Mouse (Mus musculus): ENCODE measurements around the gene Mllt6.
"Not testable (repeated sequence)": the region's sequence is repeated elsewhere in the genome, so short reads cannot be mapped to it uniquely, and the experiment has no call there.

Gene Mllt6

DNA sequence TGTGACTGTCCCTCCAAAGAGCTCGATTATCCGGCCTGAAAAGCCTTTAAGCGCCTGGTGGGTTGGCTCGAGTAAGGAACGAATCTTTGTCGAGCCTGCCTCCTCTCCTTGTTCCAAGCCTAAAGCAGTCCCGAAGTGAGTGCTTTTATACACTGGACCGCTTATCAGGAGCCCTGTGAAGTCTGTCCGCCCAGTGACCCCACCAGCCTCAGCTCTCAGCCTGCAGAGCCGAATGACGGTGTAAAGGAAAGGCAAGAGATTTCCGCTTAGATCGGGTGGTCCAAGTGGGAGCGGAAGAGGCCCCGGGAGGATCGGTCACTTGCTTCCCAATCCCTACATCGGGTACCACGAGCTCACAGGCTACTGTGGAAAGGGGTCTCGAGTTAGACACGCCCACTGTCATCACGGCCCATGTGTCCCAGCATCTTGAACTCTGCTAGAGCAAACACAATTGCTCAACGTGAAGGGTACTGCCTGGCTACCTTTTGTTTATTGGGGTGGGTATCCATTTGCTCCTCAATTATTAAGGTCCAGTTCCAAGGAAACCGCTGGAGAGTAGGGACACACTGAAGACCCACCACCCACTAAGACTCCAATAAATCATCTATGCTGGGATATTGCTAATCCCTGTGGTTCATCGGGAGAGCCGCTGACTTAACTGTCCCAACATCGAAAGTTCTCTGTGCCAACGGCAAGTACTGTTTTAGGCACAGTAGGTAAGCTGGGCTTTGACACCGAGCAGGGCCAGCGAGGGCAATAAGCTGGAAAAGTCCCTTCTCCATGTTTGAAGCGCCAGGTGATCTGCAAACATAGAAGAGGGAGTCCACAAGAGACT lies 37.7 kb downstream of the Mllt6 start:
- H3K27me3 ChIP-seq (ENCODE audit: control insufficient read depth, insufficient read depth, low read length, poor library complexity, severe bottlenecking): 0 out of 2 replicates have a peak, but pooled peaks cover 2% of the 10 kb centered on the region
- DNase-seq (ENCODE audit: low read depth, low spot score): peak; percentile 18
- peaks cover under 1% of the 10 kb centered on the region; the same call in 1 of the 2 replicates for H3K36me3 ChIP-seq (ENCODE audit: control insufficient read depth, insufficient read depth, low read length, poor library complexity, severe bottlenecking)

DNA sequence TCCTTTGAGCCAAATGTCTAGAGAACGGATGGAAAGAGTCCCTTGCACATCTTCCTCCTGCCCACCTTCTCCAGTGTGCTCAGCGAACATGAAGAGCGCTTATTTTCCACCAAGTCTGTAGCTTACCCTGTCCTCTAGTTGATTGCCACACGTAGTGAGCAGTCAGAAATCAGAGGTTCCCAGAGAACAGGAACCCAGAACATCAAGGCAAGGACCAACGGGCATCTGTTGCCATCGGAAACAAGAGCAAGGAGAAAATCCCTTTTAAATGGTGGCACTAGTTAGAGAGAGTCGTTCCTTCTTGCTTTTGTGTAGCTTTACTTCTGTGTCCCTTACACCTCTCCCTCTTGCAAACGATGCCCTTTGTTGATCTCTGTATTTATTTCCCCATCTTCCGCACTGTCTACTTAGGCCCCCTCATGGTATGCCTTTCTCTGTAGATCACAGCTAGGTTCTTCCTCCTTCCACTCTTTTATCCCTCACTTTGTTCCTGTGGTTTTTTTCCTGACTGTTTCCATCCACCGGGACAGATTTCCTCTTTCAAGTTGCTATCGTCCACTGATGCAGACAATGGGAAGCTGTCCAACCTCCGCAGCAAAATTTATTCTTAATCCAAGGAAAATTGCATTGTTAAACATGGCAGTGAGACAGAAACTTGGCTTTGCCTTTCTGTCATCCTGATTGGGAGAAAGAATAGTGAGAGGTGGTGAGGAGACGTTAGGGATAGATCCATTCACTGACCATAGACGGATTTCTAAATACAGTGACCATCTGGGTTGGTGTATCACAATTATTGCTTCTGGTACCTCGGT lies 38.6 kb downstream of the Mllt6 start:
- DNase-seq (ENCODE audit: low read depth, low spot score): peak; percentile 24
- H3K27me3 ChIP-seq (ENCODE audit: control insufficient read depth, insufficient read depth, low read length, poor library complexity, severe bottlenecking): 0 out of 2 replicates have a peak, but pooled peaks cover 2% of the 10 kb centered on the region

DNA sequence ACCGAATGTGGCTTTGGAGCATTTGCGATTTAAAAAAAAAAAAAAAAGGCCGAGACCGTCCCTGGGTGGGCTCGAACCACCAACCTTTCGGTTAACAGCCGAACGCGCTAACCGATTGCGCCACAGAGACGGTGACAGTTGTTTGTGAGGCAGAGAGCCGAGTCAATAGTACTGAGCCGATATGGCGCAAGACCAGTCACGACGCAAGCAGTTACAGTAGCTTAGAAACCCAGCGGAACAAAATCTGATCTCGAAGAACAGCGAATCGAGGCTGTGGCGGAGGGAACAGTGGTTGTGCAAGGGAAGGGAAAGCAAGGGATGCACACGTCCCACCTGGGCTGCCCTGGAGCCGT lies 39.2 kb downstream of the Mllt6 start:
- peaks cover 3% of the 10 kb centered on the region; the same call in 1 of the 2 replicates for H3K36me3 ChIP-seq (ENCODE audit: control insufficient read depth, insufficient read depth, low read length, poor library complexity, severe bottlenecking)
- peak; percentile 95 for DNase-seq (ENCODE audit: low read depth, low spot score)
- 0 out of 2 replicates have a peak, but pooled peaks cover 2% of the 10 kb centered on the region for H3K27me3 ChIP-seq (ENCODE audit: control insufficient read depth, insufficient read depth, low read length, poor library complexity, severe bottlenecking)

More for the DNA sequence above, 38.6 kb downstream of the Mllt6 start:
- H3K36me3 ChIP-seq (ENCODE audit: control insufficient read depth, insufficient read depth, low read length, poor library complexity, severe bottlenecking): peaks cover 2% of the 10 kb centered on the region; the same call in 1 of the 2 replicates

DNA sequence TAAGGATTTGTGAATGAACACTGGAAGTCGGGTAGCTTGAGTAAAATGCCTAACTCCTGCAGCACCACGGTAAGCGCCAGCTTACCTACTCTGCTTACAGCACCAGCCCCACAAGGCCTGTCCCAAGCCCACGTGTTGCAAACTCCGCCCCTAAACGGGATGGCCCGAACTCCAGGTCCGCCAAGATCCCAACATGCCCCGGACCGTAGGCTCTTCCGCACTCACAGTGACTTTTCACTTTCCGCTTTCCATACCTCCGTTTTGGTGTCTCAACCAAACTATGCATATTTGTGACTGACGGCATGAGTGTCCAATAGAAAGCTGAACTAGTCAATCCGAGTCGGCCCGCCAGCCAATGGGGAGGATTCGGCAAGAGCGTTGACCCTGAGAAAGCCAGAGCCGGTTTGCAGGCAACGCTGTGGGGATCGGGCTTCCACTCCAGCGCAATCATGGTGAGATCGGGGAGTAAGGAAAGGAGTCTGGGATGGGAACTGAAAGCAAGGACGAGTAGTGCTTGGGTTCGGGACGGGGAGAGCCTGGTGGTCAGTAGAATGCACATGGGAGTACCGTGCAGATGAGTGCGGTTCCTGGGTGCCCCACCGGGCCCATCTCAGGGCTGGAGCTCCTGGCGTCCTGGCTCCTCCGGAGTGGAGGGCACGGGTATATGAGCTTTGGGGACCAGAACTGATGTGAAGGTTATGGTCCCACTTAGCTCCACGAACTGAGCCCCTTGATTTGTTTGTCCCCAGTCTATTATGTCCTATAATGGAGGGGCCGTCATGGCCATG lies 40.0 kb downstream of the Mllt6 start, which contains the start of gene Psmb3:
Psmb3 (plus strand) TSS at position 361 of the 788 bp plus-strand sequence.
- peak; percentile 100 for DNase-seq (ENCODE audit: low read depth, low spot score)
- Histone ChIP-seq H3K27me3 (ENCODE audit: control insufficient read depth, insufficient read depth, low read length, poor library complexity, severe bottlenecking) (0 out of 2 replicates have a peak, but pooled peaks cover 2% of the 10 kb centered on the region), H3K36me3 (ENCODE audit: control insufficient read depth, insufficient read depth, low read length, poor library complexity, severe bottlenecking) (peaks cover 5% of the 10 kb centered on the region)

DNA sequence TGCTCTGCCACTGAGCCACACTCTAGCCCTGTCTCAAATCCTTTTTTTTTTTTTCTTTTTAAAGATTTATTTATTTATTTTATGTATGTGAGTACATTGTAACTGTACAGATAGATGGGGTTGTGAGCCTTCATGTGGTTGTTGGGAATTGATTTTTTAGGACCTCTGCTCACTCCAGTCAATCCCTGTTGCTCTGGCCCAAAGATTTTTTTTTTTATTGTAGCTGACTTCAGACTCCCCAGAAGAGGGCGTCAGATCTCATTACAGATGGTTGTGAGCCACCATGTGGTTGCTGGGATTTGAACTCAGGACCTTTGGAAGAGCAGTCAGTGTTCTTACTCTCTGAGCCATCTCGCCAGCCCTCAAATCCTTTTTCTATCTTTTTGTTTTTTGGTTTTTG lies 46.9 kb downstream of the Mllt6 start:
- H3K36me3 ChIP-seq (ENCODE audit: control insufficient read depth, insufficient read depth, low read length, poor library complexity, severe bottlenecking): peaks cover 12% of the 10 kb centered on the region
- not testable (repeated sequence) for DNase-seq (ENCODE audit: low read depth, low spot score); H3K27me3 ChIP-seq (ENCODE audit: control insufficient read depth, insufficient read depth, low read length, poor library complexity, severe bottlenecking)

DNA sequence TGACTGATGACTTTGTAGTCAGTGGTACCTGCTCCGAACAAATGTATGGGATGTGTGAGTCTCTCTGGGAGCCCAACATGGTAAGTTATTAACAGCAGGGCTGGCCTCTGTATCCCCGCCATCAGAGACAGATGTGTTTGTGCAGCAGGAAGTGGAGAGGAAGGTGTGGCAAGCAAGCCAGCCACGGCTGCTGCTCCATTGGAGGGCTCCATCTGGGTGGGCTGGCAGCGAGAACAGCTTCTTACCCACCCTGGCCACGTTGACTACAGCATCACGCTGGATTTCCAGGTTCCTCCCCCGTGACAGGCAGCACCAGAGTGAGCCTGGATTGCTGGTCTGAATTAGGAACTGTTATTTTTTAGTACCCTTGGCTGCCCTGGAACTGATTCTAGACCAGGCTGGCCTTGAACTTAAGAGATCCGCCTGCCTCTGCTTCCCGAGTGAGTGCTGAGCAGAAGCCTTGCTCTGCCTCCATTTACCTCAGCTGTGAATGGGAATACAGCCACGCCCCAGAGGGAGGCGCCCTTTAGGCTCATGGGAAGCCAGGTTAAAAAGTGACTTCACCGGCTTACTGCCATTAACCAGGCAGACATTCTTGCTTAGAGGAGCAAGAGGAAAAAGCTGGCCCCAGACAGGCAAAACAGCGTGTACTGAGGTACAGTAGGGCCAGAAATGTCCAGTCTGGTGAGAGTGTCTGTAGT lies 48.1 kb downstream of the Mllt6 start:
- no peak for DNase-seq (ENCODE audit: low read depth, low spot score)
- Histone ChIP-seq H3K36me3 (ENCODE audit: control insufficient read depth, insufficient read depth, low read length, poor library complexity, severe bottlenecking) (peaks cover 10% of the 10 kb centered on the region), H3K27me3 (ENCODE audit: control insufficient read depth, insufficient read depth, low read length, poor library complexity, severe bottlenecking) (no peaks in the 10 kb centered on the region)

DNA sequence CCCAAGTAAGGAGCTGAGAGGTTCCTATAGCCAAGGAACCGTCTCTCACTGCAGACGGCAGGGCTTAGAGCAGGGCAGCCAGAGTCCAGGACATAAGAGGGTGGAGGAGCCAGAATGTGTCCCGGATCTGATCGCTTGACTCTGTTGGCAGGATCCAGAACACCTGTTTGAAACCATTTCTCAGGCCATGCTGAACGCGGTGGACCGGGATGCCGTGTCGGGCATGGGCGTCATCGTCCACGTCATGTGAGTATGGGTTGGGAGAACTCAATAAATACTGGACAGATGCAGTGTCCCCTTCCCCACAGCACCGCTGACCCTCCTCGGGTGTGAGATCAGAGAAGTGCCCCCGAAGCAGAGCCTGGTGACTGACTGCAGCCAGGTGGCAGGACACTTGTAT lies 49.1 kb downstream of the Mllt6 start:
- Histone ChIP-seq H3K36me3 (ENCODE audit: control insufficient read depth, insufficient read depth, low read length, poor library complexity, severe bottlenecking) (peaks cover 9% of the 10 kb centered on the region), H3K27me3 (ENCODE audit: control insufficient read depth, insufficient read depth, low read length, poor library complexity, severe bottlenecking) (no peaks in the 10 kb centered on the region)
- DNase-seq (ENCODE audit: low read depth, low spot score): no peak

DNA sequence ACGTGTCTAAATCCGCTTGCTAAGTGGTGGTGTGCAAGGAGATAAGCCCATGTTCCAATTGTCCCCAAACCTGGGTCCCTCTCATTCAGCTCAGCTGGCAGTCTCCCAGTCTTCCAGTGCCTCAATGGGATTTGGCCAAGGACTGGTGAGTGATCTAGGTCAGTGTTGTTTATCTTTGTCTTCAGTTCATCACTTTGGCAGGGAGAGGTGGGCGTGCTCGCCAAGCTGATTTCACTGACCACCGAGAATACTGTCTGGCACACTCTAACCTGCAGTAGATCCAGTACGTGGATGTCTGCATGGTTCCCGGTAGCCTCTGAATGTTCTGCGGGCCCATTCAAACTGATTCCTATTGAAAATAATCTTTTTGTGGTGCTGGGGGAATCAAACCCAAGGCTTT lies 50.7 kb downstream of the Mllt6 start:
- peaks cover 5% of the 10 kb centered on the region; the same call in 1 of the 2 replicates for H3K36me3 ChIP-seq (ENCODE audit: control insufficient read depth, insufficient read depth, low read length, poor library complexity, severe bottlenecking)
- no peaks in the 10 kb centered on the region for H3K27me3 ChIP-seq (ENCODE audit: control insufficient read depth, insufficient read depth, low read length, poor library complexity, severe bottlenecking)
- DNase-seq (ENCODE audit: low read depth, low spot score): no peak

DNA sequence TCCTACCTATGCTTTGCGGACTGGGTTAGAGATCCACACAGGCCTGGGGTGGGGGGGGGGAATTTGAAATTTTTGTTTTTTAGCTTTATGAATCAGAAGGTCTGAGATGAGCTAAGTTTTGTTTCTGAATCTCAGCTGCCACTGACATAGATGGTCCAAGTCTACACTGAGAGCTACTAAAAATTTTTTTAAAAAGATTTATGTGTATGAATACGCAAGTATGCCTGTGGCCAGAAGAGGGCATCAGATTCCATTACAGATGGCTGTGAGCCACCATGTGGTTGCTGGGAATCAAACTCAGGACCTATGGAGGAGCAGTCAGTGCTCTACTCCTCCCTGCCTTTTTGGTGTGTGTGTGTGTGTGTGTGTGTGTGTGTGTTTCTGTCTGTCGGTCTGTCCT lies 51.1 kb downstream of the Mllt6 start:
- peaks cover 4% of the 10 kb centered on the region; the same call in 1 of the 2 replicates for H3K36me3 ChIP-seq (ENCODE audit: control insufficient read depth, insufficient read depth, low read length, poor library complexity, severe bottlenecking)
- H3K27me3 ChIP-seq (ENCODE audit: control insufficient read depth, insufficient read depth, low read length, poor library complexity, severe bottlenecking): no peaks in the 10 kb centered on the region
- DNase-seq (ENCODE audit: low read depth, low spot score): no peak

DNA sequence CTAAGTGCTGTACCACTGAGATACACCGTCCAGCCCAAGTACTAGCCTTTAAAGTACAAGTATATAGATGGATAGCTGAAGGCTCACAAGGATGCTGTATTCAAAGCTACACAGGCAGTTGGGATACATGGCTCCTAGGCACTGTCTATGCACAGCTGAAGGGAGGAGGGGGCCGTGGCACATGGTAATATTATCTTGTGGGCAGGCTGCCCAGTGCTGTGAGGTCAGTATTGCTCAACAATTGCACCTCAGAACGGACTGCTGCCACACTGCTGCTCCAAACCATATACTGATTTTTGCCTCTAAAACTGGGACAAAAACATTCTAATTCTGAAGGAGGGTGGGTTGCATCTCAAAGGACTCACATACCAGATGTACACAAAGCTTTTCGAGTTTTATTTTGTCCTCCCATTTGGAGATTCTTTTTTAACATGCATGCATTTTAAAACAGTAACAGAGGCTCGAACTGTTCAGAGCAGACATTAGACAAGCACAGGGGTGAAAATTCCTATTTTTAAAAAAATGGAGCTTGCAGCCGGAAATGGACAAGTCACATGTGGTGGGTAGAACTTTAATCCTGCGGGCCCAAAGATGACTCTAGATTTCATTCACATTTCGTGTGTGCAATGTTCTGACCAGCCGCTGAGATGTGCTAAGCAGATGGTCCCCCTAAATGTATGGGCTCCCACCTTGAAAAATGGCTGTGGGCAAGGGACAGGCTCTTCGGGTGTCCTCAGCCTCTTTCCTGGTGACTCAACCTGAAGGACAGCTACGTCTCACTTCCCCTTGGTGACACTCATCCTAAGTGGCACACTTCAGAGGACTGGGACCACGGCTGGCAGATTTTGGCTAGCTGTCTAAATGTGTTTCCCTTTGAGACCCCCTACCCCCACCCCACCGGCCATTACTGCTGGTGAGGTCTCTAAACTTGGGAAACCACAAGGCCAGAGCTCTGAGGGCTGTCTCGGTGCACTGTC lies 51.9 kb downstream of the Mllt6 start:
- no peaks in the 10 kb centered on the region for H3K27me3 ChIP-seq (ENCODE audit: control insufficient read depth, insufficient read depth, low read length, poor library complexity, severe bottlenecking)
- no peak for DNase-seq (ENCODE audit: low read depth, low spot score)

DNA sequence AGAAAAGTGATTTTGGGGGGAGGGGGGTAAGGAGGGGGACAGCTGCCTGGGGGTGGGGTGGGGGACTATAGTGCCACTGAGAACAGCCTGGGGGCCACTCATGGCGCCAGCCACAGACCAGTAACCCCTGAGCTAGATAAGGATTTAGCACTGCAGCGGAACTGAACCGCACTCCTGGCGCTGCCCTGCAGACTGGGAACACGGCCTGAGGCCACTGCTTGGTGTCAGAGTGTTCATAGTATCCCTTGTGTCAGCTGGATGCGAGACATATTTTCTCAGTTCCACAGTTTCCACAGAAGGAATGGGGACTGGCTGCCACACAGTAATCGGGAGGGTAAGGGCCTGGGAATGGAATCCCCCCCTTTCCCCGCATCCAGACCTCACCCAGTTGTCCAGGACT lies 52.8 kb downstream of the Mllt6 start:
- DNase-seq (ENCODE audit: low read depth, low spot score): no peak
- H3K27me3 ChIP-seq (ENCODE audit: control insufficient read depth, insufficient read depth, low read length, poor library complexity, severe bottlenecking): no peaks in the 10 kb centered on the region

More for the DNA sequence above, 51.9 kb downstream of the Mllt6 start:
- H3K36me3 ChIP-seq (ENCODE audit: control insufficient read depth, insufficient read depth, low read length, poor library complexity, severe bottlenecking): peaks cover 4% of the 10 kb centered on the region; the same call in 1 of the 2 replicates

DNA sequence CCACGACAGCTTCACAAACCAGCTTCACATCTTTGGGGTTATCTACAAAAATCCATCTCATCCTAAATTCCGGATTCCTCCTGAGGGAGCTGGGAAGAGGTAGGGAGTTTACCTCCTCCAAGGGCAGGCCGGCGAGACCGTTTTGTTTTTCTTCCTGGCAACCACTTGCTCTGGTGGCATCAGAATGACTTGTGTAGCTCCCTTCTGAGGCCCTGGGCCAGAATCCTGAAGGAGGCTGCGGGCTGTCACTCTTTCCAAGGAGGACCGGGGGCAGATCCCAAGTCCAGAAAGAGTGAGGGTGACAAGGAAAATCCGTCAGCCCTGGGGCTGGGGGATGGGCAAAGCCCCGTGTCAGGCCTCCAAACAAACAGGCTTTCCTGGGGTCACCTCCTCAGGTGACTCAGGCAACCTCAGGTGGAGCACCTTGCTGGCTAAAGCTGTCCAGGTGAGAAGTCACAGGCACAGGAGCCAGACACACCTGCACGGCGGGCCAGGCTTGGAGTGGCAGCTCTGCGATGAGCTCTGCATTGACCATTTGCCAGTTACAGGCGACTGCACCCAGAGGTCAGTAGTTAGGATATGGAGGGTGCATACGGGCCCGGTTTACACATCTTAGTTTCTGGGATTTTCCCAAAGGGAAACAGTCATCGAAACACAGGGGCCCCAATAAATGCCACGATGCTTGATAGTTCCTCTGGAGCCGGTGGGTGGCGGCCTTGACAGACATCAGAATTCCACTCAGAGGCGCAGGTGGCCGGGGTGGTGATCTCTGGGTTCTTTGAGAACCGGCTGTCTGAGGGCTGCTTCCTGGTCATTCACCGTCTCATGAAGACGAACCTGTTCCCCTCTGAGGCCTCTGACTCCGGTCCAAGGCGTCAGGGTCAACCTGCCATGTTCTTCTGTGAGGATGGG lies 54.4 kb downstream of the Mllt6 start:
- DNase-seq (ENCODE audit: low read depth, low spot score): no peak
- H3K27me3 ChIP-seq (ENCODE audit: control insufficient read depth, insufficient read depth, low read length, poor library complexity, severe bottlenecking): no peaks in the 10 kb centered on the region

More for the DNA sequence above, 52.8 kb downstream of the Mllt6 start:
- H3K36me3 ChIP-seq (ENCODE audit: control insufficient read depth, insufficient read depth, low read length, poor library complexity, severe bottlenecking): peaks cover 4% of the 10 kb centered on the region; the same call in 1 of the 2 replicates

More for the DNA sequence above, 54.4 kb downstream of the Mllt6 start:
- H3K36me3 ChIP-seq (ENCODE audit: control insufficient read depth, insufficient read depth, low read length, poor library complexity, severe bottlenecking): peaks cover 7% of the 10 kb centered on the region

Data from splenic B cell, adult 2 months (primary cell).